Mouse (Mus musculus): Measurements from ENCODE around the gene Ocel1. TPM values are rescaled to one million over a fixed set of nuclear protein-coding genes. Genes with fewer than 3 reads are reported as not detected.

The Ocel1 gene
- total and polyA plus RNA-seq, 3 experiments, result 4.8 to 7.4 (median 7.1) TPM

- peak overlapping the region; percentile 83 to 93 (median 90) for H3K4me3 ChIP-seq (replicated peaks in 1 of 3; ENCODE audit: low read depth in 2 of 3, low read length in 2 of 3, poor library complexity in 1 of 3)
- peak; percentile 81 for DNase-seq (ENCODE audit: extremely low read depth)
- H3K4me1 ChIP-seq (ENCODE audit: control insufficient read depth in 1 of 2, insufficient read depth in 2 of 2), result peaks cover 11 to 34% of the 10 kb centered on the region in 2 experiments
- H3K9me3 ChIP-seq (replicated peaks; ENCODE audit: low read length), result no peaks in the 10 kb centered on the region
- peak overlapping the region; percentile 49 for H3K9ac ChIP-seq (ENCODE audit: insufficient read depth, low read depth)
- peaks cover 7% of the 10 kb centered on the region; the same call in 1 of the 2 replicates for H3K79me2 ChIP-seq (replicated peaks; ENCODE audit: control insufficient read depth, extremely low read depth, insufficient read depth, poor library complexity, severe bottlenecking)
- dilution Hi-C loops (cut with MboI; ENCODE audit: extremely low pct_ligation_motif_present, extremely low pct_unique_long_range_greater_than_20kb, low sequenced_read_pairs), result no loop called here
- H3K27me3 ChIP-seq (replicated peaks), result no peaks in the 10 kb centered on the region
- H3K4me2 ChIP-seq (ENCODE audit: insufficient read depth, low read depth, poor library complexity, severe bottlenecking), result peak overlapping the region; percentile 35; the same call in 1 of the 2 replicates
- in situ Hi-C loops (cut with MboI; ENCODE audit: low pct_ligation_motif_present, low pct_unique_long_range_greater_than_20kb, low sequenced_read_pairs), result loop anchor here (5.0 kb wide), 1 partner anchor 34 kb away; the partner anchor contains the start of gene Ocel1
- peak overlapping the region; percentile 29; the same call in 1 of the 2 replicates for H3K27ac ChIP-seq (ENCODE audit: insufficient read depth, low read depth)
- H3K36me3 ChIP-seq (replicated peaks in 1 of 2; ENCODE audit: control insufficient read depth in 1 of 2, insufficient read depth in 1 of 2, low read length in 1 of 2), result peaks cover 43 to 69% of the 10 kb centered on the region in 2 experiments
- TF ChIP-seq KAT2A (IDR thresholded peaks at IDR 0.05; ENCODE audit: insufficient replicate concordance, low read length), result 0 out of 2 replicates have a peak, but pooled peaks have one; percentile 40
- no peak for TF ChIP-seq E2F4 (IDR thresholded peaks at IDR 0.05; ENCODE audit: insufficient replicate concordance, low read depth, low read length)
- TF ChIP-seq UBTF (IDR thresholded peaks at IDR 0.05; ENCODE audit: low read depth, low read length), result peak; percentile 56; the same call in 1 of the 2 replicates
- TF ChIP-seq CTCF (conservative IDR thresholded peaks at IDR 0.05 in 1 of 2, IDR thresholded peaks at IDR 0.05 in 1 of 2; ENCODE audit: low read depth in 2 of 2, low read length in 2 of 2), result peak; percentile 40 to 96; a peak in 3 of 4 replicates
- no peak for TF ChIP-seq ZKSCAN1 (IDR thresholded peaks at IDR 0.05; ENCODE audit: borderline replicate concordance, low read depth, low read length)
- no peak for TF ChIP-seq JUN (IDR thresholded peaks at IDR 0.05; ENCODE audit: insufficient read depth, low read depth, low read length)
- TF ChIP-seq TBP (conservative IDR thresholded peaks at IDR 0.05; ENCODE audit: low read depth, low read length), result no peak
- TF ChIP-seq MAX (IDR thresholded peaks at IDR 0.05; ENCODE audit: low read length), result peak; percentile 91
- no peak for TF ChIP-seq CHD1 (IDR thresholded peaks at IDR 0.05; ENCODE audit: low read depth, low read length)
- no peak for TF ChIP-seq POLR2AphosphoS2 (IDR thresholded peaks at IDR 0.05; ENCODE audit: low read depth, low read length)
- TF ChIP-seq NELFE (IDR thresholded peaks at IDR 0.05; ENCODE audit: low read depth, low read length), result peak; percentile 66
- 0 out of 2 replicates have a peak, but pooled peaks have one; percentile 42 for TF ChIP-seq MEF2A (IDR thresholded peaks at IDR 0.05; ENCODE audit: borderline replicate concordance, low read depth, low read length)
- TF ChIP-seq SMC3 (IDR thresholded peaks at IDR 0.05; ENCODE audit: low read depth, low read length), result peak; percentile 94
- TF ChIP-seq RCOR1 (conservative IDR thresholded peaks at IDR 0.05; ENCODE audit: low read depth, low read length), result no peak
- TF ChIP-seq ETS1 (conservative IDR thresholded peaks at IDR 0.05; ENCODE audit: low read depth, low read length), result no peak
- no peak for TF ChIP-seq USF2 (conservative IDR thresholded peaks at IDR 0.05; ENCODE audit: low read depth, low read length)
- TF ChIP-seq PAX5 (IDR thresholded peaks at IDR 0.05; ENCODE audit: low read length), result no peak
- peak; percentile 36; the same call in 1 of the 2 replicates for TF ChIP-seq POLR2A (IDR thresholded peaks at IDR 0.05; ENCODE audit: low read depth, low read length)
- TF ChIP-seq MYC (IDR thresholded peaks at IDR 0.05; ENCODE audit: low read depth, low read length), result peak; percentile 80
- TF ChIP-seq EP300 (IDR thresholded peaks at IDR 0.05; ENCODE audit: low read length), result no peak
- peak; percentile 63 for TF ChIP-seq ZMIZ1 (IDR thresholded peaks at IDR 0.05; ENCODE audit: low read depth, low read length)
- peak; percentile 42; the same call in 1 of the 2 replicates for TF ChIP-seq HCFC1 (IDR thresholded peaks at IDR 0.05; ENCODE audit: low read depth, low read length)
- no peak for TF ChIP-seq ZNF384 (IDR thresholded peaks at IDR 0.05; ENCODE audit: low read depth, low read length)
- TF ChIP-seq SIN3A (IDR thresholded peaks at IDR 0.05; ENCODE audit: low read length), result peak; percentile 95
- peak; percentile 83 for TF ChIP-seq RAD21 (IDR thresholded peaks at IDR 0.05; ENCODE audit: low read depth, low read length)
- TF ChIP-seq JUND (conservative IDR thresholded peaks at IDR 0.05; ENCODE audit: low read depth, low read length), result no peak
- TF ChIP-seq TCF12 (IDR thresholded peaks at IDR 0.05; ENCODE audit: low read depth, low read length), result peak; percentile 64
- TF ChIP-seq ZC3H11A (IDR thresholded peaks at IDR 0.05; ENCODE audit: low read depth, low read length), result peak; percentile 22; the same call in 1 of the 2 replicates
- TF ChIP-seq BHLHE40 (IDR thresholded peaks at IDR 0.05; ENCODE audit: low read depth, low read length), result peak; percentile 79
- no peak for TF ChIP-seq USF1 (IDR thresholded peaks at IDR 0.05; ENCODE audit: low read depth, low read length)
- TF ChIP-seq ELF1 (IDR thresholded peaks at IDR 0.05; ENCODE audit: low read depth, low read length), result peak; percentile 40; the same call in 1 of the 2 replicates
- peak; percentile 75 for TF ChIP-seq NRF1 (IDR thresholded peaks at IDR 0.05; ENCODE audit: low read depth, low read length)
- TF ChIP-seq MAFK (IDR thresholded peaks at IDR 0.05; ENCODE audit: insufficient replicate concordance, low read length), result no peak
- TF ChIP-seq MXI1 (IDR thresholded peaks at IDR 0.05; ENCODE audit: low read depth, low read length), result peak; percentile 95
- TF ChIP-seq CHD2 (IDR thresholded peaks at IDR 0.05; ENCODE audit: low read length), result no peak
- TF ChIP-seq MAZ (IDR thresholded peaks at IDR 0.05; ENCODE audit: low read depth, low read length), result no peak
- peak; percentile 58; the same call in 1 of the 2 replicates for TF ChIP-seq IRF4 (IDR thresholded peaks at IDR 0.05; ENCODE audit: low read depth, low read length)
Measured at GRCm38 (mm10) chr8:71406099-71407015, 35.3 kb downstream of the Ocel1 start.
